Mouse (Mus musculus): ENCODE data around the gene Iqgap1.
A peak's percentile ranks its signal among the peaks of the same experiment; 100 is the strongest.

Gene Iqgap1

DNA sequence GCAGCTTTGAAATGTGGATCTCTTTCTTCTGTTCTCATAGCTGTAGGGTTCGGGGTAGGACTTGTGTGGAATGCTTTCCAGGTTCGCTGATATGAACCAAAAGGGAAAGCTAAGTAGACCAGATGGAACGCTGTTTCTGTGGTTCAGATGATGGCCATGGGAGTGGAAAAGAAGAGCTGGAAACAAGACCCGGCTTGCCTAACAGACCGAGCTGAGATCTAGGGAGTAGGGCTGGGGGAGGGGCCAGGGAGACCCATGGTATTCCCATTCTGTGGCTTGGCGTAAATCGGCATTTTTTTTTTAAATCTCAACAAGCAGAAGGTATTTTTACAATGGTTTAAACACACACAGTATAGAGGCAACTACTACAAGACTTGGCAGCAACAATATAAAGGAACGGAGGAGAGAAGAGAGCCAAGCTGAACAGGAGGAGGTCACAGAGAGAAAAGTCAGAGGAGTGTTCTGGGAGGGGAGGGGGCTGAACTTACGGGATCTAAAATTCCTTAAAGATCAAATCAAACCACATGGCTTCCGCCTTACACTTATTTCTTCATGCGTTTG lies at the start of gene Iqgap1:
Gene Iqgap1 (minus strand): TSS at position 132 of the 561 bp plus-strand sequence.
- no peak for DNase-seq (ENCODE audit: low read depth, low spot score)

DNA sequence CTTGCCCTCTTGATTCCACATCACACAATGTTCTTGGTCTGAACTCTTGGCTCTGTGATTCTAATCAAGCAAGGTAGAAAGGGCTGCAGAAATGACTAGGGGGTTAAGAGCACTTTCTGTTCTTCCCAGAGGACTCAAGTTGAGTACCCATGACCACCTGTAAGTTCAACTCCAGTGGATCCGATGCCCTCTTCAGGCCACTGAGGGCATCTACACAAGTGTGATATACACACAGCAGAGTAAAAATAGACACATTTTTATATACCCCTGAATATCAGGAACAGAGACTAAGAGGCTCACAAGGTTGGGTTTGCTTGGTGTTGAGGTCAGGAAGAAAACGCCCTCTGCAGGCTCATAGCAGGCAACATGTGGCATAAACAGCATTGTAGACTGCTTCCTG lies 47.9 kb upstream of the Iqgap1 start:
- no peak for DNase-seq (ENCODE audit: low read depth, low spot score)

DNA sequence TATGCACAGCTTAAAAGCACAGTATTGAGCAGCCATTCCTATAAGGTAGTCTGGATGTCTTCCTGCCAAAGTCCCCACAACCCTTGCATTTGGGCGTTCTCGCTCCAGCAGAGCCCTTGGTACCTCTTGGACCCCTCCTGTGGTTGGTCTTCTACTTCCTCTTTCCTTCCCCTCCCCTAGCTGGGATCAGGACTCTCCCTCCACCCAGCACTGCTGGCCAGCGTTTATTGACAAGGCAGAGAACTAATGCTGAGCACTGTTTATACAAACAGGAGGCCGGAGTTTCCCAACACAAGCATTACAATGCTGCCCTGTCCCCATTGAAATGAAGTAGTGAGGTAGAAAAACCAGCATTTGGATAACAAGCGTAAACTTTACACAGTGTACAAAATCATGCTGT lies 47.3 kb upstream of the Iqgap1 start:
- DNase-seq (ENCODE audit: low read depth, low spot score), result no peak

DNA sequence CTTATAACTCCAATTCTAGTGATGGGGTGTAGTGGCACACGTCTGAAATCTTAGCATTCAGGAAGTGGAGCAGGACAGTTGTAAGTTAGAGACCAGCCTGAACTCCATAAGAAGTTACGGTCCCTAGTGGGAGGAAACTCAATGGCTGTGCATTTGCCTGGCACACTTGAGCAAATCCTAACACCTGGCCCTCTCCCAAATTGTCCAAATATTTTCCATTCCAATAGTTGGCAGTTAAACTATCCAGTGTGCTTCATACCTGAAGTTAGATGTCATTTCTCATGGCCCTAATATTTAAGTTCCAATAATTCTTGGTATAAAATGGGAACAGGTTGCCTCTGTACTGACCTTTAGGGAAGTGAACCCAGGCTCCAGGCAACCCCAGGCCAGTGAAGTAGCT lies 42.9 kb upstream of the Iqgap1 start:
- DNase-seq (ENCODE audit: low read depth, low spot score), result no peak

DNA sequence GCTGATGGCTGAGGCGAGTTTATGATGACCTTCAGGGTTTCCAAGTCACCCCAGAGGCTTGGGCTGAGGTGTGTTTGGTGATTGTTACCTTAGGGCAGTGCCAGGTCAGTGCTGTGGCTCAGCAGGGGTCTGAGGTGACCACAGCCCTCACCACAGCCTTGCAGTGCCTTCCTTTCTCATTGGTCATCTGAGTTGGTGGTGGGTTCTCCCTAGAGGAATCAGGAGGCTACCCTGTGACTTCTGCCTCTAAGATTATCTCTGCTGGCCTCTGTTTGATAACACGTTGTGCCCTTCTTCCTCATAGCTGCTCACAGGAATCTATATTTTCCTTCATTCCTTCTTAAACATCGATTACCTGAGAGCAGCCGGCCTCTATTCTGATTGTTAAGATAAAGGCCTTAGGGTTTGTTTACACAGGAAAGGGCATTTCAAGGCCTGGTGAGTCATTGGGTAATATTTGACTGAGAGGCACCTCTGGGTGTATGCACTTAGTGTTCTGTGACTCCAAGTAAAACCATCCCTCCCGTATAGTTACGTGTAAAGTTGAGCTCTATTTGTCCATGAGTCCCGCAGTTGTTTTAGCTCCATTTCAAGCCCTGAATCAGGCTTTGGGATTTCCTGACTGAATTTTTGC lies 40.9 kb upstream of the Iqgap1 start:
- no peak for DNase-seq (ENCODE audit: low read depth, low spot score)

DNA sequence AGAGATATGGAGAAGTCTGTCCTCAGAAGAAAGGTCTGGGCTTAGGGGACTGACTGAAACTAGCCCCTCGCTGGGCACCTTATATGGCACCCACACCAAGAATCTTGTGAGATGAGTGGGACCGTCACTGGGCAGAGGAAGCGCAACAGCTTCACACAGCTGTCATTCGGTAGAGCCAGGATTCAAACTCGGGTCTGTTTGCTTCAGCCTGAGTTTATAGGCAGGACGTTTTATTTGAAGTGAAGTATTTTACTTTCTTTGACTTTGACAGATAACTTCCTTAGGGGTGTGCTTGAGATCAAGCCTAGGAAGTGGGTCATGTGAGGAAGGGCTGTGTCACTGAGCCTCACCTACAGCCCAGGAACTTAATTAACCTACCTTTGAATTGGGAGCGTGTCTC lies 39.7 kb upstream of the Iqgap1 start:
- no peak for DNase-seq (ENCODE audit: low read depth, low spot score)

DNA sequence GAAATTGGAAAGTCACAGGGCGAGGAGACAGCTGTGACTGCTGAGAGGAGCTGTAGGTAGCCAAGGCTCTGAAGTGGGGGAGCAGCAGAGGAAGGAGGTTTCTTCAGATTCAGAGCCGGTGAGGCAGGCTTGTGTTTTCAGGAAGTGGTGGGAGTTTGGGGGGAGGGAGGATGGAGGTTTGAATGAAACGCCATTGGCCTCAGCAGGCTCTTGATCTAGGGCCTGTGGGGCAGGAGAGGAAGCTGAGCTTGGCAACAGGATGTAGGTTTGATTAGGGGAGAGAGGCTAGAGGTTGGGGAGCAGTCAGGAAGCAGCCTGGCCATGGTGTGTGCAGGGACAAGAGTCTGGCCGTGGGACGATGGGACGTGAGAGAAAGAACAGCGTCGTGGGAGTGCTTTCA lies 39.1 kb upstream of the Iqgap1 start:
- DNase-seq (ENCODE audit: low read depth, low spot score), result no peak

DNA sequence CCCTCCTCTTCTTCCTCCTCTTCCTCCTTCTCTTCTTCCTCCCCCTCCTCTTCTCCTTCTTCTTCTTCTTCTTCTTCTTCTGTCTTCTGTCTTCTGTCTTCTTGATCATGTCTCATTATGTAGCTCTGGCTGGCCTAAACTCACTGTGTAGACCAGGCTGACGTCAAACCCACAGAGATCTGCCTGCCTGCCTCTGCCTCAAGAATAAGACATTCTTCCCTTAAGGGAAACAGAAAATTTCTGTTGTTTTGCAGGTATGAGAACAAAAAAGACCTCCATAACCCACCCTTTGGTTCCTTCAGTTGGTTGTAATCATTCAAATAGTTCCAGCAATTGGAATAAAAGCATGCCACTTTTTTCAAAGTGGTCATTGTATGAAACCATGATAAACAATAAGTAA lies 38.4 kb upstream of the Iqgap1 start:
- no peak for DNase-seq (ENCODE audit: low read depth, low spot score)

DNA sequence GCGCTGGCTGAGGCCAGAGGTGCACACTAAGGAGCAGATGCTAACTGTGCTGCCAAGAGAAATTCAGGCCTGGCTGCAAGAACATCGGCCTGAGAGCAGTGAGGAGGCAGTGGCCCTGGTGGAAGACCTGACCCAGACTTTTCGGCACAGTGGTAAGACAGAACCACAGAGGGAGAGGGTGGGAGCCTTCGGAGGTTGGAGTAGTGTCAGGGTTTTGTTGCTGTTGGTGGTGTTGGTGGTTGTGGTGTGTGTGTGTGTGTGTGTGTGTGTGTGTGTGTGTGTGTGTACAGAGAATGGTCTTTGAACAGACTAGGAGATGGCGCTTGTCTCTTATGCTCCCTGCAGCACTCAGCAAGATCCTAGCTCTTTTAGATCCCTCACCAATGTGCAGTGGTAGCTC lies 37.7 kb upstream of the Iqgap1 start:
- no peak for DNase-seq (ENCODE audit: low read depth, low spot score)

DNA sequence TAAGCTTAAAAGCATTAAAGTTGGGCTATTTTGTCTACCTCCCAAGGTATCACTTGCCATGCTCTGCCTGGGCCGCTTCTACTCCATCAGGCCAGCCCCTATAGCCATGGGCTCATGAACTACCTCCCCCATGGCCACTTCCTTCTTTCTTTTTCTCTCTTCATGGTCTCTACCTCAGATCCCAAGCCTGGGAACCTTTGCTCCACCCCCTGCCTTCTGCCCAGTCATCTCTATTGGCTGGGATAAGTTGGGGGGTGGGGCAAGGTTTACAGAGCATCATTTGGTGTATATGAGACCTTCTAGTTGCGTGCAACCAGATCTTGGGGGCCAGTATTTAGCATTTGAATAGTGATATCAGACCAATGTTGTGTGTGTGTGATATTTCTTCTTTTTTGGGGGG lies 36.7 kb upstream of the Iqgap1 start:
- no peak for DNase-seq (ENCODE audit: low read depth, low spot score)

DNA sequence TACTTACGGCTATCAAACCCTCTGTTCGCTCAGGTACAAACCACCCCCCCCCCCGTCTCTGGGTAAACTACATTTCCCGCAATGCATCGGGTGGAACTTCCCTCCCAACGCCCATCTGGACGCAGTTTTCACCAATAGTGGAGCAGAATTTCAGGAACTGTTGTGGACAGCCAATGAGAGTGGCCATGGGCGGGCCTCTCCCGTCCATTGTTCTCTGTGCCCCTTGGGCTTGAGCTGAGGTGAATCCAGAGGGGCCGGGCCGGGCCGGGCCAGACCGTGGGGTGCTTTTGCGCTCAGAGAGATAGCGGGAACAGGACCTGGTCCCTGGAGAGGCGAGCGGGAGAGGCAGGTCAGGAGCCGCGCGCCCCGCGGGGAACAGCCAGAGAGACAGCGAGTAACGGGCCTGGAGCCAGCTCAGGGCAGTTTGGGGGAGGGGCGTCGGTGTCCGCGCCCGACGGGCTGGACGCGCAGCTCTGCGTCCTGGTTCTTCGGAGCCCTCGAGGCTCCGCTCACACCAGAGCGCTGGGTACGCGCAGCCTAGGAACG lies 35.0 kb upstream of the Iqgap1 start, which contains the start of gene Zscan2:
Gene Zscan2 (plus strand): TSS at position 192 of the 546 bp plus-strand sequence.
- peak; percentile 96 for DNase-seq (ENCODE audit: low read depth, low spot score)

DNA sequence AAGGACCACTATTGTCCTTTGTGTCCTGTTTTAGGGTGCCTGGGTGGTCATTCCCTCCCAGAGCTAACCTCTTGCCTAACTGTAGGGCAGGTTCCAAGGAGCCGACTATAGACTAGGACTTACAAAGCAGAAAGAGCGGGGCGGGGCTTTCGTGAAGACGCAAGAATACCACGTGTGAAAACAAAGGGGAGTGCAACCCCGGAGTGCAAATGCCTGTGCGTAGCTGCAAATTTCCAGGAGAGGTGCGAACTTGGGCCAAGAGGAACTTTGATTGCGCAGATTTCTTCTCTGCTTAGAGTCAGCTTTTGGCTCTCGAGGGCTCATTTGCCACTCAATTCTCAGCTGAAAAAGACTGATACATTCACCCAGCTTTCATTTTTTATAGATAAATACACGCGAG lies 34.5 kb upstream of the Iqgap1 start:
- peak; percentile 80 for DNase-seq (ENCODE audit: low read depth, low spot score)

DNA sequence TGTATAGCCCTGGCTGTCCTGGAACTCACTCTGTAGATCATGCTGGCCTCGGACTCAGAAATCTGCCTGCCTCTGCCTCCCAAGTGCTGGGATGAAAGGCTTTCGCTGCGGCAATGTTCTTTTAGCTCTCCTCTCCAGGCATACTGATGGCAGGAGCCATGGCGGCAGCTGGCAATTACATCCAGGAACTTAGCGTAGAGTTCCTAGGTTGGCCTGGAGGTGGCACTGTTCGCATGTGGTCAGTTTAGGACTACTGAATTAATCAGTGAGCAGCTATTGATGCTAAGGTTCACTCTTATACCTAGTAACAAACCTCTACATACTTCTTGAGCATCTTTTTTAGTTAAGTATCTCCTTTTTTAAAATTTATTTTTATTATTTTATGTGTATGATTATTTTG lies 31.4 kb upstream of the Iqgap1 start:
- DNase-seq (ENCODE audit: low read depth, low spot score), result peak; percentile 73

DNA sequence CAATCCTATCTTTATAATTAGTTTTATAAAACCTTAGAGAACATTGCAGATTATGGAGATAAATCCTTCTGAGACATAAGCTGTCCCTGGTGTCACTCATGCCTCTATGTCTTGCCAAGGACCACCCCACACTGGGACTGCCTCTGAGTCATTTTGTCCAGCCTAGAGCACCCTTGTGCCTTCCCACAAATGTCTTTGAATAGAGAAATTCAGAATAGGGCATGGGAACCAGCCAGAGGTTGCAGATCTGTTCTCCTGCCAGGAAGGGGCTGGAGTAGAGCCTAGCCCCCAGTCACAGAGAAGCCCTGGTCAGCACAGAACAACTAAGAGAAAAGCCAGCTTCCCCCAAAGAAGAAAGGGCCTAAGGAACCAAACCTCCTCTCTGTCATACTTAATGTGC lies 29.5 kb upstream of the Iqgap1 start:
- no peak for DNase-seq (ENCODE audit: low read depth, low spot score)

DNA sequence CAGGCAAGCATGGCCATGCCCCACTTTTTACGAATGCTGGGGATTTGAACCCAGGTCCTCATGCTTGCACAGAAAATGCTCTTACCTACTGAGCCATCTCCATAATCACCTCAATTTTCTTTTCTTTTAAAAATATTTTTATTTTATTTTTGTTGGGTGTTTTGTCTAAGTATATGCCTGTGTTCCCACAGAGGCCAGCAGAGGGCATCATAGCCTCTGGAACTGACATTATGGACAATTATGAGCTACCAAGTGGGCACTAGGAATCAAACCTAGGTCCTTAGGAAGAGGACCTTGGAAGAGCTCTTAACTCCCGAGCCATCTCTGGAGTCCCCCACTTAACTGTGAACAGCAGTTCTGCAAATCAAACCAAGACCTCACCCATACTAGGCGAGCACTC lies 27.4 kb upstream of the Iqgap1 start:
- no peak for DNase-seq (ENCODE audit: low read depth, low spot score)

DNA sequence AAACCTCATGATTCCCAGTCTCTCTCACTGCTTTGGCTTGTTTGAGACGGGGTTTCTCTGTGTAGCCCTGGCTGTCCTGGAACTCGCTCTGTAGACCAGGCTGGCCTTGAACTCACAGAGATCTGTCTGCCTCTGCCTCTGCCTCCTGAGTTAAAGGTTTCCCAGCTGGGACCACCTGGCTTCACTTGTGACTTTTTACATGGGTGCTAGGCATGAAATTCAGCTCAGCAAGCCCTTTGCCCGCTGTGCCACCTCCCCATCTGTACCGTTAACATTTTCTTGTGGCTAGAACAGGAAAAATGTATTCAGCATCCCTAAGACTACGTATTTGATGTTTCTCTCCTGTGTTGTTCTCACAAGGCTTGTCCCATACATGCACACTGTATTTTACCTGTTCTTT lies 24.7 kb upstream of the Iqgap1 start:
- DNase-seq (ENCODE audit: low read depth, low spot score), result no peak

DNA sequence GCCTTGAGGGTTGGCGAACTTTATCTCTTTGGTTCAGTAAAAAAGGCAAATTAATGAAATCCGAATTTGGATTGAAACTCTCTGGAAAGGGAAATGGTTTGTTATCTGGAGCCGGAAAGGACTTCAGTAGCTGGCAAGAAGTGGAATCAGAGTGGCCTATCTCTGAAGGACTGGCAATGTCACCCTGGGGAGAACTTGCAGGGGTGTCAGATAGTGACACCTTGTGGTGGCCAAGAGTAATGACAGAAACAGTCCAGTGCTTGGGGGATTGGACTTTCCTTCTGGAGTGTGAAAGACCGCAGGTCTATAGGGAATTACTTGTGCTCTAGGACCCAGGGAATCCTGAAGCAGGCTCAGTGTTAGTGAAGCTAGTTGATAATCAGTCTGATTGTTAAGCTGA lies 23.9 kb upstream of the Iqgap1 start:
- peak; percentile 82 for DNase-seq (ENCODE audit: low read depth, low spot score)

DNA sequence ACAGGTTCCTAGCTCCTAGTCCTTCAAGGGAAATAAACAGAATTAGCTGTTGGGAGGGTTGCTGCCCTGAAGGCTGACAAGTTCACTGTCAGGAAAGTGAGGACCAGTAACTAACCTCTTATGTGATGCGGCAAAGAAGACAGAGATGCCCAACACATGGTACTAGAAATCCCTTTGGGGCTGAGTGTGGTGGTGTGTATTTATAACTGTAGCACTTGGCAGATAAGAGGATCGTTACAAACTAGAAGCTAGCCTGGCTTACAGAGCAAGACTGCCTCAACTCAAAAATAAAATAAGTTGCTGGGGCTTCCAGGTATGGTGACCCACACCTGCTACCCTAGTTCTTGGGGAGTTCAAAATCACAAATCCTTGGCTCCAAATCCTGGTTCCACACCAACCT lies 23.5 kb upstream of the Iqgap1 start:
- no peak for DNase-seq (ENCODE audit: low read depth, low spot score)

DNA sequence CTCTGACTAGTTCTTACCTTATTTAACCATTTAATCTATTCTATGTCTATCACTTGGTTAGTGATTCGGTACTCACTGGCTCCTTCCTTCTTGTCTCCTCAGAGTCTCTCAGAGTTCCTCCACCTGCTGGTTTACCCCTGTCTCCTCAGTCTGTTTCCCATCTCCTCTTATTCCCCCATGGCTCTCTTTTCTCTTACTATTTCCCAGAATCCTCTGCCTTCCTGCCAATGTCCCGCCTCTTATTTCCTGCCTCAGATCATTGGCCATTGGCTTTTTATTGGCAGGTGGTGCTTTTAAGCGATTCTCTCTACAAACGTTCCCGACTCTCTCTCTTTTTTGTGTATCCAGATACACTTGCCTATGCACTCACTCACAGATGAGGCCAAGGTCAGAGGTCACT lies 20.9 kb upstream of the Iqgap1 start:
- no peak for DNase-seq (ENCODE audit: low read depth, low spot score)

DNA sequence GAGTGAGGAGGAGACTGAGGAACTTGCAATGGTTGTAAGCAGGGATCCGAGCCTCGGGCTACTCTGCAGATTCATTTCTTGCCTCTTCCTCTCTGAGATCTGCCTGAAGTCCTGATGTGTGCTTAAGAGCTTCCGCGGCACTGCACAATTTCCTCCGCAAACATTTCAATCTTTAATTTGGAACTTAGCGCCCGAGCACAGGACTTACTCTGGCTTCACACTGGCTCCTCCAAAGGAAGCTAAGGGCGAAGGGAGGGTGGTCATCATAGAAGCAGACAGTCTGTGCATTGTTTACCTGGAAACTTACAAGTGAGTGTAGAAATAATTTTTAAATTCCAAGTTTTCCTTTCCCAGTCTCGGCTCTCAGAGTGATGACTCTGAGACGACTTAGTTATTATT lies 20.5 kb upstream of the Iqgap1 start:
- DNase-seq (ENCODE audit: low read depth, low spot score), result no peak

DNA sequence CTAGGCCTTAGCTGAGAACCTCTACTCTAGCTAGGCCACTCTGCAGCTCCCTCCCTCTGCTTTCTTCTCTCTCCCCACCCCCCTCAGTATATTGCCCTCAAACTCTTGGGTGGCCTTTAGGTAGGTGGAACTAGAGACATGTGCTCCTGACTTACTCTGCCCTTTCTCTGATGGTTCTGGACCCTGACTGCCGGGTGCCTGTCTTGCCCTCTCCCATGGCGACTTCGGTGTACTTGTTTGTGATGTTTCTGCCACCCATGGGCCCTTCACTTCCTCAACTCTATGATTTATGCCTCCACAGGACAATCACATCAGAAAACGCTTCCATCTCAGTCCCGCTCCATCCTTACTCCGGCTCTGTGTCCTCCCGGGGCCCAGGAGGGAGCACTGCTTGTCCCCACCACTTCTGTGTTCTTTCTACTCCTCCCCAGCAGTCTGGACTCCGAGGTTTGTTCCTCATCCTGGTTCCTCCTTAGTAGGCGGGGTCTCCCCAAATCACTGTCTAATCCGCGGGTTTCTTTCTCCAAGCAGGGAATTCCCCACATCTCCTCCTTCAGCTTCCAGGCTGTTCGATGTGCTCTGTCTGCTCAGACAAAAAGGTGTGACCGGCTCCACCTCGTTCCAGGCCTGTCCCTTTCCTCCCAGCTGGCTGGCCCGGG lies 20.0 kb upstream of the Iqgap1 start:
- DNase-seq (ENCODE audit: low read depth, low spot score), result no peak

DNA sequence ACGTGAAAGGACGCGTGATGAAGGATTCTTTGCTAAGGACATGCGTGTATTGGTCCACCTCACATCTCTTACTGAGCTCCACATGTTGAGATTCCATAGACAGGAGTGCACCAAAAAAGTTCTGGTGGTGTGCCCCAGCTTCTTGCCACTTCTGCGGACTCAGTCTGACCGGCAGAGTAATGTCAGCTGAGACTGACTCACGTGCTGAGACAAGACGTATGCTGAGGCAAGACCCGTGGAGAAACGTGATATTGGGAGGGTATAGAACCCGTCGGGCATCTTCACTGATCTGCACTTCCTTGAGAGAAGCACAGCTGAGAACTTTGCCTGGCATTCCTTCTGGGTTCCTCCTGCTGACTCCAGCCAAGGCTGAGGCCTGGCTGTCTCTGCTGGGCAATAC lies 18.9 kb upstream of the Iqgap1 start:
- DNase-seq (ENCODE audit: low read depth, low spot score), result no peak

Data from mesoderm, embryonic 11.5 days (tissue).